Mouse (Mus musculus) stomach, embryonic 14.5 days (tissue): ENCODE data around the gene Cbx3. TPM values are rescaled to one million over a fixed set of nuclear protein-coding genes. Genes with fewer than 3 reads are reported as not detected.

Experiments used
- ATAC-seq: fragments of 200-750 bp; cut with Nextera tagmentation; 2 replicates; pipeline ENCODE4 v1.8.0; 2017; ENCODE audit warnings: low read depth, moderate TSS enrichment; ENCODE audit not compliant: insufficient number of reproducible peaks, insufficient read depth, low FRiP score
- H3K27ac ChIP-seq: fragments of 300-500 bp; sonication (generic); 2 replicates; pipeline ENCODE4 v1.5.1; 2014; ENCODE audit warnings: mild to moderate bottlenecking, low read length, moderate library complexity, mixed read lengths
- H3K27me3 ChIP-seq: fragments of 300-500 bp; sonication (generic); 2 replicates; pipeline ENCODE4 v1.6.1; 2014; ENCODE audit warnings: low read length, control low read depth, mixed read lengths; ENCODE audit not compliant: control insufficient read depth, insufficient read depth
- H3K36me3 ChIP-seq: fragments of 300-500 bp; sonication (generic); 2 replicates; pipeline ENCODE4 v1.6.1; 2014; ENCODE audit warnings: mild to moderate bottlenecking, control low read depth, low read length, moderate library complexity, mixed read lengths; ENCODE audit not compliant: control insufficient read depth, insufficient read depth
- H3K4me1 ChIP-seq: fragments of 300-500 bp; sonication (generic); 2 replicates; pipeline ENCODE4 v1.6.1; 2014; ENCODE audit warnings: low read length, control low read depth, mixed read lengths; ENCODE audit not compliant: control insufficient read depth, insufficient read depth
- H3K4me2 ChIP-seq: fragments of 300-500 bp; sonication (generic); replicated peaks from 2 replicates; pipeline ENCODE4 v1.6.1; 2014; ENCODE audit warnings: low read depth, low read length, control low read depth
- H3K4me3 ChIP-seq: fragments of 300-500 bp; sonication (generic); 2 replicates; pipeline ENCODE4 v1.5.1; 2014; ENCODE audit warnings: low read depth, low read length, control low read depth
- H3K9ac ChIP-seq: fragments of 300-500 bp; sonication (generic); replicated peaks from 2 replicates; pipeline ENCODE4 v1.6.1; 2014; ENCODE audit warnings: low read depth, mild to moderate bottlenecking, control low read depth, low read length, moderate library complexity, mixed read lengths
- H3K9me3 ChIP-seq: fragments of 300-500 bp; sonication (generic); 2 replicates; pipeline ENCODE4 v1.6.1; 2016; ENCODE audit warnings: low read depth, low read length, control low read depth; ENCODE audit not compliant: control insufficient read depth
- WGBS: fragments of 180-500 bp; shearing (Covaris S2); extraction: QIAGEN DNeasy Blood & Tissue Kit; methylation state at CpG from one replicate; pipeline ENCODE4 v1.1.7; 2014; 5-methylcytosine and 5-hydroxymethylcytosine counted together
- polyA plus RNA-seq: library from polyadenylated mRNA; unstranded; fragments of >200 nt; fragmentation: Nextera tagmentation; extraction: Ambion mirVana; gene quantifications from 2 replicates; pipeline ENCODE4 v1.2.1, GENCODE M21; 2014

The Cbx3 gene
- polyA plus RNA-seq, 1 experiment from 2014 or later: 500 TPM

DNA sequence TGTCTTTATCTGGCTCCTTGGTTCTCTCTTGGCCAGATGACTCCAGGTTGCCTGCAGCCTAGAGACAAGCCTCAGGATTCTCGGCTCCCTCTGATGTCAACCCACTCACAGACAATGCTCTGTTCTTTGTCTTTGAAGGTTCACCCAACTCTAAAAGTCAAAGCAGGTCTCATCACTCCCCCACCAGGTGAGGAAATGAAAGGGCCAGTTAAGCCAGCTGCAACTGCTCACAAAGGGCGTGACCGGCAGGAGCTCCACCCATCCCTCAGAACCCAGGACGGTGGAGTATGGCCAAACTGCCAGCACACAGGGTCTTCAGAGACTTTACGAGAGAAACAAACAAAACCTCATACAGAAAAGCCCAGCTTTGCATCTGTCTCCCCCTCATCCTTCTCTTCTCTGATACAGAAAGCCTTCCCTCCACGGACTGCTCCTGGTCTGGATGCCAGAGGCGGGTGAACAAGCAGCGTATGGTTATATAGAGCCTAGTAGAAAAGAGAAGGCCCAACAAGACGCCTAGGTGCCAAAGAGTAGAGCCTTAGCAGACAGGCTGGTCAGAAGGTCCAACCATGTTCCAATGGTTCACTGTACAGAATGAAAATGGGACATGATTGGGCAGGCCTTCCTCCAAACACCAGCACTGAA, 27.8 kb upstream of the Cbx3 start:
- Histone ChIP-seq H3K9ac (no peak overlapping the region), H3K27ac (no peak overlapping the region)

GRCm38 (mm10) chr6:51452927-51453503, 17.1 kb upstream of the Cbx3 start:
- no peaks in the 10 kb centered on the region for H3K9me3 ChIP-seq
- no peaks in the 10 kb centered on the region for H3K27me3 ChIP-seq
- no peak overlapping the region for H3K27ac ChIP-seq
- H3K4me1 ChIP-seq: 0 out of 2 replicates have a peak, but pooled peaks cover 7% of the 10 kb centered on the region
- no peak overlapping the region for H3K9ac ChIP-seq
- H3K4me2 ChIP-seq: no peak overlapping the region
- ATAC-seq: no peak
- no peak overlapping the region for H3K4me3 ChIP-seq
- H3K36me3 ChIP-seq: peaks cover 2% of the 10 kb centered on the region; the same call in 1 of the 2 replicates
- 40% methylated on average over 7 of the region's 7 CpGs for WGBS

More for the DNA sequence above, 27.8 kb upstream of the Cbx3 start:
- H3K4me2 ChIP-seq: no peak overlapping the region
- WGBS: 45% methylated on average over 9 of the region's 9 CpGs
- H3K36me3 ChIP-seq: no peaks in the 10 kb centered on the region
- no peaks in the 10 kb centered on the region for H3K9me3 ChIP-seq
- H3K4me3 ChIP-seq: no peak overlapping the region
- no peak for ATAC-seq
- no peaks in the 10 kb centered on the region for H3K4me1 ChIP-seq
- no peaks in the 10 kb centered on the region for H3K27me3 ChIP-seq

DNA sequence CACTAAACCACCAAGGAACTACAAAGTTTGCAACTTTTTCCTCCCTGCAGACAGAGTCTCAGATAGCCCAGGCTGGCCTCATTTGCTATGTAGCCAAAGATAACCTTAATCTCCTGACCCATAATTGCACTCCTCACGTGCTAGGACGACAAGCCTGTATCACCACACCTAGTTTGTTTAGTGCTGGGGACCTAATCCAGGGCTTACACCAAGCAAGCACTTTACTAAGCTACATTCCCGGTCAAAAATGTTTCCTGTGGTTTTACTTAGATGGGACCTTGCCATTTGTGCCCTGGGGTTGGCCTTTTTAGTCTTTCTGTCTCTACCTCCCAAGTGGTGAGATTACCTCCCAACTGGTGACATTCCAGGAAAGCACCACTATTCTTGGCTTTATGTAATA, 15.2 kb upstream of the Cbx3 start:
- Histone ChIP-seq H3K4me2 (no peak overlapping the region), H3K27ac (no peak overlapping the region), H3K4me1 (0 out of 2 replicates have a peak, but pooled peaks cover 7% of the 10 kb centered on the region), H3K9ac (no peak overlapping the region), H3K27me3 (no peaks in the 10 kb centered on the region), H3K36me3 (peaks cover 13% of the 10 kb centered on the region), H3K9me3 (no peaks in the 10 kb centered on the region), H3K4me3 (no peak overlapping the region)
- WGBS: 37% methylated on average over 3 of the region's 3 CpGs
- ATAC-seq: no peak

GRCm38 (mm10) chr6:51456198-51456597, 14.0 kb upstream of the Cbx3 start:
- ATAC-seq: no peak
- no peak overlapping the region for H3K9ac ChIP-seq
- H3K9me3 ChIP-seq: no peaks in the 10 kb centered on the region
- no peak overlapping the region for H3K4me2 ChIP-seq
- no peak overlapping the region for H3K4me3 ChIP-seq
- peaks cover 22% of the 10 kb centered on the region for H3K36me3 ChIP-seq
- H3K27me3 ChIP-seq: no peaks in the 10 kb centered on the region
- 67% methylated on average over 1 of the region's 1 CpGs for WGBS
- no peak overlapping the region for H3K27ac ChIP-seq
- 0 out of 2 replicates have a peak, but pooled peaks cover 7% of the 10 kb centered on the region for H3K4me1 ChIP-seq

- no peaks in the 10 kb centered on the region for H3K27me3 ChIP-seq
- no peak for ATAC-seq
- H3K9me3 ChIP-seq: no peaks in the 10 kb centered on the region
- peaks cover 32% of the 10 kb centered on the region for H3K36me3 ChIP-seq
- no peak overlapping the region for H3K9ac ChIP-seq
- no peak overlapping the region for H3K4me2 ChIP-seq
- no peak overlapping the region for H3K27ac ChIP-seq
- WGBS: 78% methylated on average over 3 of the region's 3 CpGs
- 0 out of 2 replicates have a peak, but pooled peaks cover 7% of the 10 kb centered on the region for H3K4me1 ChIP-seq
- no peak overlapping the region for H3K4me3 ChIP-seq
Measured at GRCm38 (mm10) chr6:51457283-51457682, 12.9 kb upstream of the Cbx3 start.

- Histone ChIP-seq H3K4me3 (no peak overlapping the region), H3K27ac (no peak overlapping the region), H3K9ac (no peak overlapping the region), H3K4me2 (no peak overlapping the region), H3K4me1 (0 out of 2 replicates have a peak, but pooled peaks cover 6% of the 10 kb centered on the region), H3K27me3 (no peaks in the 10 kb centered on the region), H3K36me3 (peaks cover 34% of the 10 kb centered on the region), H3K9me3 (no peaks in the 10 kb centered on the region)
- ATAC-seq: no peak
- 76% methylated on average over 8 of the region's 8 CpGs for WGBS
Measured at GRCm38 (mm10) chr6:51457770-51458387, 12.3 kb upstream of the Cbx3 start.

DNA sequence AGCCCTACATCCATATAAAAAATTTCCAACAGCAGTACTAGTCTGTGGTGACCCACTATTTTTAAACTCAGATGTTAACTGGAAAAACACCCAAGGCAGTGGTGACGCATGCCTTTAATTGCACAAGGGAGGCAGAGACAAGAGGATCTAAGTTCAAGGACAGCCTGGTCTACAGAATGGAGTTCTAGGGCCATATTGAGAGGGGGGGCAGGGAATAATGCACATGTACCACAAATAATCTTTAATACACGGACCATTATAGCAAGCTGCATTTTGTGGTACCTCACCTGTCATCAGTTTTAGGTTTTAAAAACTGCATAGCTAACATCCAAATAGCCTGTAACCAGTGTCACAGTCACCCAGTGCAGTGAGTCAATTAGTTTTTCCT, 11.2 kb upstream of the Cbx3 start:
- Histone ChIP-seq H3K36me3 (peaks cover 45% of the 10 kb centered on the region), H3K4me2 (no peak overlapping the region), H3K4me1 (0 out of 2 replicates have a peak, but pooled peaks cover 4% of the 10 kb centered on the region), H3K9me3 (no peaks in the 10 kb centered on the region), H3K27ac (no peak overlapping the region), H3K4me3 (no peak overlapping the region), H3K9ac (no peak overlapping the region), H3K27me3 (no peaks in the 10 kb centered on the region)
- 47% methylated on average over 2 of the region's 2 CpGs for WGBS
- 0 out of 2 replicates have a peak, but pooled peaks have one; percentile 6 for ATAC-seq

DNA sequence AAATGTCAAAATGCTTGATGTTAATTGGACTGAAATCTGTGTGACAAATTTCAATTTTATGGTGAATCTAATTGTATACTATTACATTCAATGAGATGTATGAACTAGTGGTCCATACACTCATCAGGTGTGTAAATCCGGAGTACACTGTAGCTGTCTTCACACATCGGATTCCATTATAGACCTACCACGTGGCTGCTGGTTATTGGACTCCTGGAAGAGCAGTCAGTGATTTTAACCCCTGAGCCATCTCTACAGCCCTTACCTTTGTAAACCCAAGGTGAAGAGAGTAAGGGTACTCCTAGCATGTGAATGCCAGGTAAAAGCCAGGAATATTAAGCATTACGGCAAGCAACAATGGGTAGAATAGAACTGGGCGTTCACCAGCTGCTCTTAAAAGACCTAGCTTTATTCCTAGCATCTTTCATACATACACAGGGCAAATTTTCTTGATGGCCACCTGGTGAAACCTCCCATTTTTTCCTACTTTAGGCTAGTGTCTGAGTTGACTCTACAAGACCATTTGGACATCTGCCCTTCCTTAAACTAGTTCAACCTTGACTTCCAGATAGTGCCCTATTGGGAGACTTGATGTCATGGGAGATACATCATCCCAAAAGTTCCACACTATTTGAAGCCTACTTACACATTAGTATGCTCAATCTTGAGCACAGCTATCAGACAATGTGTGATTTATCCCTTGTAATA, 10.7 kb upstream of the Cbx3 start:
- ATAC-seq: peak; percentile 47; the same call in 1 of the 2 replicates
- H3K36me3 ChIP-seq: peaks cover 49% of the 10 kb centered on the region
- H3K27me3 ChIP-seq: no peaks in the 10 kb centered on the region
- H3K27ac ChIP-seq: no peak overlapping the region
- no peaks in the 10 kb centered on the region for H3K9me3 ChIP-seq
- no peak overlapping the region for H3K4me3 ChIP-seq
- WGBS: 45% methylated on average over 5 of the region's 5 CpGs
- H3K9ac ChIP-seq: no peak overlapping the region
- no peak overlapping the region for H3K4me2 ChIP-seq
- H3K4me1 ChIP-seq: 0 out of 2 replicates have a peak, but pooled peaks cover 4% of the 10 kb centered on the region
